Mouse (Mus musculus) stomach, embryonic 14.5 days (tissue): Measurements from ENCODE around the gene Mypn. TPM values are rescaled to one million over a fixed set of nuclear protein-coding genes. Genes with fewer than 3 reads are reported as not detected.

Source experiments
- ATAC-seq: fragments of 200-750 bp; cut with Nextera tagmentation; 2 replicates; pipeline ENCODE4 v1.8.0; 2017; ENCODE audit warnings: low read depth, moderate TSS enrichment; ENCODE audit not compliant: insufficient number of reproducible peaks, insufficient read depth, low FRiP score
- H3K27ac ChIP-seq: fragments of 300-500 bp; sonication (generic); 2 replicates; pipeline ENCODE4 v1.5.1; 2014; ENCODE audit warnings: mild to moderate bottlenecking, low read length, moderate library complexity, mixed read lengths
- H3K27me3 ChIP-seq: fragments of 300-500 bp; sonication (generic); 2 replicates; pipeline ENCODE4 v1.6.1; 2014; ENCODE audit warnings: low read length, control low read depth, mixed read lengths; ENCODE audit not compliant: control insufficient read depth, insufficient read depth
- H3K36me3 ChIP-seq: fragments of 300-500 bp; sonication (generic); 2 replicates; pipeline ENCODE4 v1.6.1; 2014; ENCODE audit warnings: mild to moderate bottlenecking, control low read depth, low read length, moderate library complexity, mixed read lengths; ENCODE audit not compliant: control insufficient read depth, insufficient read depth
- H3K4me1 ChIP-seq: fragments of 300-500 bp; sonication (generic); 2 replicates; pipeline ENCODE4 v1.6.1; 2014; ENCODE audit warnings: low read length, control low read depth, mixed read lengths; ENCODE audit not compliant: control insufficient read depth, insufficient read depth
- H3K4me2 ChIP-seq: fragments of 300-500 bp; sonication (generic); replicated peaks from 2 replicates; pipeline ENCODE4 v1.6.1; 2014; ENCODE audit warnings: low read depth, low read length, control low read depth
- H3K4me3 ChIP-seq: fragments of 300-500 bp; sonication (generic); 2 replicates; pipeline ENCODE4 v1.5.1; 2014; ENCODE audit warnings: low read depth, low read length, control low read depth
- H3K9ac ChIP-seq: fragments of 300-500 bp; sonication (generic); replicated peaks from 2 replicates; pipeline ENCODE4 v1.6.1; 2014; ENCODE audit warnings: low read depth, mild to moderate bottlenecking, control low read depth, low read length, moderate library complexity, mixed read lengths
- H3K9me3 ChIP-seq: fragments of 300-500 bp; sonication (generic); 2 replicates; pipeline ENCODE4 v1.6.1; 2016; ENCODE audit warnings: low read depth, low read length, control low read depth; ENCODE audit not compliant: control insufficient read depth
- WGBS: fragments of 180-500 bp; shearing (Covaris S2); extraction: QIAGEN DNeasy Blood & Tissue Kit; methylation state at CpG from one replicate; pipeline ENCODE4 v1.1.7; 2014; 5-methylcytosine and 5-hydroxymethylcytosine counted together
- polyA plus RNA-seq: library from polyadenylated mRNA; unstranded; fragments of >200 nt; fragmentation: Nextera tagmentation; extraction: Ambion mirVana; gene quantifications from 2 replicates; pipeline ENCODE4 v1.2.1, GENCODE M21; 2014

Gene Mypn
- polyA plus RNA-seq, 1 experiment from 2014 or later: not detected

GRCm38 (mm10) chr10:63240868-63241271, 37.1 kb upstream of the Mypn start:
- Histone ChIP-seq H3K36me3 (no peaks in the 10 kb centered on the region), H3K4me3 (no peak overlapping the region), H3K27ac (no peak overlapping the region), H3K4me1 (0 out of 2 replicates have a peak, but pooled peaks cover 6% of the 10 kb centered on the region), H3K4me2 (no peak overlapping the region), H3K9me3 (no peaks in the 10 kb centered on the region), H3K9ac (no peak overlapping the region), H3K27me3 (no peaks in the 10 kb centered on the region)
- 76% methylated on average over 2 of the region's 2 CpGs for WGBS
- no peak for ATAC-seq

DNA sequence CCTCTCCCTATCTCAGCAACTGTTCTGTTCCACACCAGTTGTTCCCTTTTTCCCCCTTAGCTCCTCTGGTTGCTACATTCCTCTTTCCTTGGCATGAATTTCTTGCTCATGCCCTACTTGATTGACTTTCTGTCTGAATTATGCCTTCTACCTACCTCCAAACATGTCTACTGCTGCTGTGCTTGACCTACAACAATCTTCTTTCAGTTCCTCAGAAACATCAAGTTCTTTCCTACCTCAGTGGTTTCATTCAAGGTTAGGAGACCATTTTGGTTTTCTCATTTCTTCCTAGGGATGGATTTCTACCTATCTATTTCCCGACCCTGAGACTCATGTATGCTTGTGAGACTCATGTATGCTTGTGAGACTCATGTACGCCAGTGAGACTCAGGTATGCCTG, 36.1 kb upstream of the Mypn start:
- H3K27me3 ChIP-seq: no peaks in the 10 kb centered on the region
- WGBS: 77% methylated on average over 2 of the region's 2 CpGs
- no peak overlapping the region for H3K4me3 ChIP-seq
- H3K27ac ChIP-seq: no peak overlapping the region
- H3K36me3 ChIP-seq: no peaks in the 10 kb centered on the region
- no peaks in the 10 kb centered on the region for H3K9me3 ChIP-seq
- no peak for ATAC-seq
- H3K4me1 ChIP-seq: 0 out of 2 replicates have a peak, but pooled peaks cover 6% of the 10 kb centered on the region
- no peak overlapping the region for H3K4me2 ChIP-seq
- H3K9ac ChIP-seq: no peak overlapping the region

DNA sequence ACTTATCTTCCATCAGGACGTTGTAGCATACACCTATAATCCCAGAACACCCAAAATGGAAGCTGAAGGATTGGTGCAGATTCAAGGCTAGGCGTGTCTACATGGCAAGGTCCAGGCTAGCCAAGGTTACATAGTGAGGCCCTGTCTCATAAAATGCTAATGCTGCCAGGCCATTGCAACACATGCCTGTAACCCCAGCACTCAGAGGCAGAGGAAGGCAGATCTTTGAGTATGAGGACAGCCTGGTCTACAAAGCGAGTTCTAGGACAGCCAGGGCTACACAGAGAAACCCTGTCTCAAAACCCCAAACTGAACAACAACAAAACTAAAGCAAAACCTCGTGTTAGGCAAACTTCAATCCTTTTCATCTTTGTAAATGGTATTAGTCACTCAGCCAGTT, 34.3 kb upstream of the Mypn start:
- Histone ChIP-seq H3K27me3 (no peaks in the 10 kb centered on the region), H3K4me2 (no peak overlapping the region), H3K4me3 (no peak overlapping the region), H3K27ac (no peak overlapping the region), H3K9me3 (no peaks in the 10 kb centered on the region), H3K9ac (no peak overlapping the region), H3K4me1 (0 out of 2 replicates have a peak, but pooled peaks cover 6% of the 10 kb centered on the region), H3K36me3 (no peaks in the 10 kb centered on the region)
- WGBS: 76% methylated on average over 4 of the region's 4 CpGs
- ATAC-seq: no peak

- Histone ChIP-seq H3K9me3 (no peaks in the 10 kb centered on the region), H3K4me2 (no peak overlapping the region), H3K27me3 (no peaks in the 10 kb centered on the region), H3K4me1 (no peaks in the 10 kb centered on the region), H3K36me3 (no peaks in the 10 kb centered on the region), H3K27ac (no peak overlapping the region), H3K9ac (no peak overlapping the region), H3K4me3 (no peak overlapping the region)
- WGBS: 81% methylated on average over 2 of the region's 2 CpGs
- ATAC-seq: no peak
These were observed 33.5 kb upstream of the Mypn start for GRCm38 (mm10) chr10:63237206-63237605.

- Histone ChIP-seq H3K27ac (no peak overlapping the region), H3K4me1 (no peaks in the 10 kb centered on the region), H3K27me3 (no peaks in the 10 kb centered on the region), H3K9ac (no peak overlapping the region), H3K4me3 (no peak overlapping the region), H3K9me3 (no peaks in the 10 kb centered on the region), H3K36me3 (no peaks in the 10 kb centered on the region), H3K4me2 (no peak overlapping the region)
- 90% methylated on average over 6 of the region's 6 CpGs for WGBS
- ATAC-seq: no peak
These were observed 32.9 kb upstream of the Mypn start for GRCm38 (mm10) chr10:63236663-63237062.

DNA sequence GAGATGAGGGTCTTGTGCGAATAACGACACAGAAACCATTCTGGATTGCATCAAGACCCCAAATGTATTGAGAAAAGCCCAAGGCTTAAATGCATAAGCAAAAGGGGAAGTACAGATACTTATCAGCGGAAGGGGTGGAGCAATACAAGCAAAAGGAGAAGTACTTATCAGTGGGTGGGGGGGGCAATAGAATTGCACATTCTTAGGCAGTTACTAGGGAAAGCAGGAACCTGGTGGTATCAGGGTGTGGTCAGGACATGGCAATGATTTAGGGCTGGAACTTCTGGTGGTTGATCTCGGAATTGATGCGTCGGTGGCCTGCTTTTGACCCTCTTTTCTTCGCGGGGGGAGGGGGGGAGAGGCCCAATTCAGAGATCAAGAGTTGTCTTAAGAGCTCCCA, 32.1 kb upstream of the Mypn start:
- 75% methylated on average over 8 of the region's 8 CpGs for WGBS
- no peak for ATAC-seq
- H3K27me3 ChIP-seq: no peaks in the 10 kb centered on the region
- no peak overlapping the region for H3K27ac ChIP-seq
- no peak overlapping the region for H3K4me3 ChIP-seq
- no peaks in the 10 kb centered on the region for H3K36me3 ChIP-seq
- H3K9ac ChIP-seq: no peak overlapping the region
- H3K4me2 ChIP-seq: no peak overlapping the region
- no peaks in the 10 kb centered on the region for H3K9me3 ChIP-seq
- H3K4me1 ChIP-seq: no peaks in the 10 kb centered on the region

DNA sequence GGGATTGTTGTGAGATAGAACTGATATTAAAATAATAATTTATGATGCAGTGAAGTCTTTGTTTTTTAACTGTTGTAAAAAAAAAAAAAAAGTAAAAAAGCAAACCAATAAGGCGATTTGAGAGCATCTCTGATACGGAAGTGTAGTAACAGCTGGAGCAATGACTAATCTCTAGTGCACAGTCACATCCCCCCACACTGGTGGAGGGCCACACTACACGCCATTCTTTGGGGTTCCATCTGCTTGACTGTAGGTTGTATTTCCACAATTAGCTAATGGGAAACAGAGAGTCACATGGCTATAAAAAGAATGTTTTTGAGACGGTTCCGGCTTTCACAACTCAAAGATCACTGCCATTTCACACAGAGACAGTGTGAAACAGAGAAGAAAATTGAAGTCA, 30.4 kb upstream of the Mypn start:
- no peaks in the 10 kb centered on the region for H3K27me3 ChIP-seq
- H3K9me3 ChIP-seq: no peaks in the 10 kb centered on the region
- H3K9ac ChIP-seq: no peak overlapping the region
- no peak for ATAC-seq
- no peaks in the 10 kb centered on the region for H3K4me1 ChIP-seq
- H3K36me3 ChIP-seq: no peaks in the 10 kb centered on the region
- no peak overlapping the region for H3K27ac ChIP-seq
- no peak overlapping the region for H3K4me3 ChIP-seq
- 83% methylated on average over 5 of the region's 5 CpGs for WGBS
- H3K4me2 ChIP-seq: no peak overlapping the region

DNA sequence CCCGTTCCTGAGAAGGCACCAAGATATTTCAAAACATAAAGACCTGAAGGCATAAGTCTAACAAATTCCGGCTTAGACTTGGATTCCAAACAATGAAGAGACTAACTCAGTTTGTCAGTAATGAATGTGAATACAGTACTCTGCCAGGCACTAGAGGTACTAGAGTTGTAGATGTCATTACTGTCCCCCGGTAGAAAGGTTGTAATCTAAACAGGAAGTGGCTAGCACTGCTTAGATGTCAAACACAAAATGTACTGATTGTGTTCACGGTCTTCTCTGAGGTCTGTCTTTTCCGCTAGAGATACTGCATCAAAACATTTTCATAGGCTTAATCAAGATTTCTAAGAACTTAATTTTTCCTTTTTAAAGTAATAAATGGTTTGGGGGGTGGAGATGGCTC, 27.9 kb upstream of the Mypn start:
- no peak overlapping the region for H3K4me3 ChIP-seq
- no peak for ATAC-seq
- H3K27ac ChIP-seq: no peak overlapping the region
- H3K27me3 ChIP-seq: no peaks in the 10 kb centered on the region
- no peak overlapping the region for H3K9ac ChIP-seq
- H3K4me1 ChIP-seq: no peaks in the 10 kb centered on the region
- 31% methylated on average over 5 of the region's 5 CpGs for WGBS
- no peak overlapping the region for H3K4me2 ChIP-seq
- no peaks in the 10 kb centered on the region for H3K36me3 ChIP-seq
- H3K9me3 ChIP-seq: no peaks in the 10 kb centered on the region

DNA sequence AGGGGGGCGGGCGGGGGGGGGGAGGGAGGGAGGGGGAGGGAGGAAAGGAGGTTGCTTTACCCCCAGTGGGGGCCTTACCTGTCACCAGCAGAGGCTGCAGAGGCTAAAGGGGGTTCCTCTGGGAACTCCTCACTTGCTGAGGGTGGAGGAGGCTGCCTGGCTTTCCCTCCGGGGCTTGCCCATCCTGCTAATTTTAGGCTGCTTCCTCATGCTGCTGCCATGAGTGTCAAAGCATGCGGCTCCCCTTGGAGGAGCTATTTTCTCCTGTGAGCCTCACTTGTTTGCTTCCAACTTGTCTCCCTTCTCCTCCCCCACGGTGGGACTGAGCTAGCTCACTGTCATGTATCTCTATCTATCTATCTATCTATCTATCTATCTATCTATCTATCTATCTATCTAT, 27.1 kb upstream of the Mypn start:
- no peak overlapping the region for H3K4me3 ChIP-seq
- H3K9ac ChIP-seq: no peak overlapping the region
- H3K9me3 ChIP-seq: no peaks in the 10 kb centered on the region
- H3K27me3 ChIP-seq: no peaks in the 10 kb centered on the region
- no peak for ATAC-seq
- H3K27ac ChIP-seq: no peak overlapping the region
- no peaks in the 10 kb centered on the region for H3K36me3 ChIP-seq
- no peak overlapping the region for H3K4me2 ChIP-seq
- no peaks in the 10 kb centered on the region for H3K4me1 ChIP-seq
- 28% methylated on average over 3 of the region's 5 CpGs for WGBS
